Mouse (Mus musculus) layer of hippocampus, postnatal 36 days (tissue): ENCODE measurements around the gene Ybey. TPM values are rescaled to one million over a fixed set of nuclear protein-coding genes. Genes with fewer than 3 reads are reported as not detected.
A peak's percentile ranks its signal among the peaks of the same experiment; 100 is the strongest.

Experiments
- DNase-seq, 2 experiments: peaks; one replicate each; pipeline ENCODE4 v3.0.0; 2022
- total RNA-seq, 2 experiments: library from RNA; stranded (reverse); gene quantifications; 2 replicates each; pipeline ENCODE4 v1.2.3; 2021

Gene Ybey
- 1 to 10 TPM; 4.4 to 5.1 TPM for total RNA-seq

DNA sequence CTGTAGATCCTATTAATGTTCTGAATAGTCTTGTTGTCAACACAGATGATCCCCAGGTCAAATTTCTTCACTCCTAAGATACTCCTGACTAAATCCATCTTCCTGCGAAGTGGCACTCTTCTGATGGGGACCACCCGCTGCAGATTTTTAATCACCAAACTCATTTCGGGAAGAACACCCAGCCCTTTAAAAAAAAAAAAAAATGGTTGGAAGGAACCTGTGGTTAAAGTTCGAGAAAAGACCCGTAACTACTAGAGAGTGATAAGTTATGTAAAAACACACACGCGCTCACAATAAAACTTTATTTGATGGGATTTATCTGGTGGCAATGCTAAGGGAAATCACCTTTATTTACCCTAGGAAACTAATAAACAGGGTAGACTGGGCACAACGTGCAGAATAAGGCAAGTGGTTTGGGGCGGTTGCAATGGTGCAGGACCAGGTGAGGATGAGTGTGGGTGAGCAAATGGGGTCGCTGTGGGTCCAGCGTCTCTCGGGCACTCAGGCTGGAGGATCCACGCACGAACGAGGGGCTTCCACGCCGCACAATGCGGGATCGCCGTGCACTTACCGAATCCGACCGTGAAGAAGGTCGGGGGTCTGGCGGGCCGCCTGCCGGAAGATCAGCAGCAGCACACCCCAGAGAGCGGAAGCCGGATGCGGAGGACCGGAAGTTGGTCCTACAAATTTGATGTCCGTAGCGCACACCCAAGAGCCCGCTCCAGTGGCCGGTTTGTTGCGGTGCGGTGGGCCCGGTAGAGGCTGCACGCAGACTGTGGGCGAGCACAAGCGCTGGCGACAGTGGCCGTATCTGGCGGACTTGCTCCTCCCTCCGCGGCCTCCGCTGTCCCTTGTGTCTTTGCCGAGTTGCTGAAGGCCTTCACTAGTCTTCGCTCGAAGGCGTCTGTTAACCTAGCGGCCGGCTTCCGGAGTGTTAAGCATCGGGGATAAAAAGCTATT lies at the start of gene Ybey, which contains the start of gene Mcm3ap:
Gene Ybey (minus strand): TSS at position 912 of the 960 bp plus-strand sequence.
Gene Mcm3ap (plus strand): TSS at position 725 of the 960 bp plus-strand sequence.
- peak; percentile 88 for DNase-seq

DNA sequence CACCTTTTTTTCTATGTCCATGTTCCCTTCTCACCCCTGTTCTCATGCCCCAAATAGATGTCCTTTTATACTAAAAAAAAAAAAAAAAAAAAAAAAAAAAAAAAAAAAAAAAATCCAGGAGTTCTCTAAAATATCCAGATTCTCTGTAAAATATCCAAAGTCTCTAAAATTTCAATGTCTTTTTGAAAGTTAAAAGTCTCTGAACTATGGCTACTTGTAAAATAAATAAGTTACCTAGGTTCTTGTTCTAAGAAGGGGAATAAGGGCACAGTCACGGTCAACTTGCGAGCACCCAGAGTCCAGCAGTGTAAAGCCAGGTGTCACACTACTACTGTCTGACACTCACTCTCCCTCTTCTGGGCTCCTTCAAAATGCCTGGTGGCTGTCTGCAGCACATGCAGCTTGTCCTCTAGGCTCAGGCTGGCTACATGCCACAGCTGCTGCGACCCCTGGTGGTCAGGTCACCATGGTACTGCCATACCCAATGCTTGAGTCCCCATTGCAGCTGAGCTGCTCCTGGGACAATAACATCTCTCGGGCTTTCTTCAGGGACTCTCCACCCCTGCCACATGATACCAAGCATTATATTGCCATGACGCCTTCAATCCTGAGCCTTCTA lies 44.2 kb upstream of the Ybey start:
- peak; percentile 18 to 27 for DNase-seq

DNA sequence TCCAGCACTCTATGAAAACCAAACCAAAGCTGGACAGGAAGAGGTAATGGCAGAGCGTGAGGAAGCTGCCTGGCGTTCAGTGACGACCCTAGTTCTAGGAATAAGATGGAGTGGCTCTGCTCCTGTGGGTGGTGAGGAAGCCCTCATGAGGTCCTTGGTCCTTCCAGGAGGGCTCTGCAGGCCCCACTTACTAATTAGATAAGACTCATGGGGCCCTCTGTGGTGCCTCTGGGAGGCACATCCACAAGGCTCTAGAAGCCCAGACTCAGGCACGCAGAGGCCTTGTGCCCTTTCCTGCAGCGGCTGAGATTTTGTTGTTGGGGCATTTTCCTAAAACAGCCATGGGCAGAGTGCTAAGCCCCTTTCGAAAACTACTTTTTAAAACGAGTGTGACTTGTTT lies 37.0 kb upstream of the Ybey start:
- DNase-seq: no peak

GRCm38 (mm10) chr10:76504271-76504943 lies 35.5 kb upstream of the Ybey start:
- DNase-seq: no peak

GRCm38 (mm10) chr10:76497522-76497921 lies 28.6 kb upstream of the Ybey start:
- DNase-seq: no peak

GRCm38 (mm10) chr10:76496366-76496765 lies 27.5 kb upstream of the Ybey start:
- no peak for DNase-seq

DNA sequence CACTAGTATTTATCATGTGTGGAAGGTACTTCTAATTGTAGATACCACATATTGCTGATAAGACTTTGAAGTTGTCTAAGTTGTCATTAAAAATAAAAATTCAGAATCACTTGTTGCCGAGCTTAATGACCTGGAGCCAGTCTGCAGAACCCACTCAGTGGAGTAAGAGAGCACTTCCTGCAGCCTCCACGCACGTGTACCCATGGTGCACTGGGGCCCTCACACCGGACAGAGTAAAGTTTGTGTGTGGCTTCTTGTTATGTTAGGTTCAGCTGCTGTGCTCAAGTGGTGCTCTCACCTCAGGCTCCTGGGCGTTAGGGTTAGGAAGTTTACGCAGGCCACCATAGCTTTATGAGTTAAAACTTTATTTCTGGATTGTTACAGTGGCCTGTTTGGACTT lies 26.6 kb upstream of the Ybey start:
- no peak for DNase-seq

DNA sequence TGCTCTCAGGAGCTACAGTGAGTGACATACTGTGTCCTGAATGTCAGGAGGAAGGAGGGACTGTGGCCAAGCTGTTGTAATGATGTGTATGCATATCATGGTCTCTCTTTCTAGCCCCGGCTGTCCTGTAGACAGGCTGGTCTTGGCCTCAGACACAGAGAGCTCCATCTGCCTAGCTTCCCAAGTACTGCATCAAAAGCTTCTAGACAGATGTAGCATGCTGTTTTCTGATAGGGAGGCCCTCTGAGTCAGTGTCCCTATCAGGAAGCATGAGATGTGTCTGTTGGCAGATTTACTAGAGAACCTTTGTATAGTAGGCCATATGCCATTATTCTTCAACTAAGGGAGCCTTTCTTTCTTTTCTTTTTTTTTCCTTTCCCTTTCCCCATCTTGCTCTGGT lies 24.6 kb upstream of the Ybey start:
- no peak for DNase-seq

- no peak for DNase-seq
Observed at GRCm38 (mm10) chr10:76489205-76489604, 20.3 kb upstream of the Ybey start.

DNA sequence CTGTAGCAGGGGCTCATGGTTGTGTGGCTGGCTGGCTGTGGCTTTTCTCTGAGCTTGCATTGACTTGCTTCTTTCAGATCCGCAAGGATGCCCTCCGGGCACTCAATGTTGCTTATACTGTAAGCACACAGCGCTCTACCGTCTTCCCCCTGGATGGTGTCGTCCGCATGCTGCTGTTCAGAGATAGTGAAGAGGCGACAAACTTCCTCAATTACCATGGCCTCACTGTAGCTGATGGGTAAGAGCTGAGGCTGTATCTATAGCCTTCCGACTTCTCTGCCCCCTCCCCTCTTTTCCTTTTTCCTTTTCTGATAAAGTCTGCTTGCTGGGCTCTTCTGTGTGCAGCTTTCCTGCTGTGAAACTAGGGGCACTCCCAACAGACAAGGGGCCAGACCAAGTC lies 19.4 kb upstream of the Ybey start:
- DNase-seq: no peak

GRCm38 (mm10) chr10:76486302-76486701 lies 17.4 kb upstream of the Ybey start:
- no peak for DNase-seq

DNA sequence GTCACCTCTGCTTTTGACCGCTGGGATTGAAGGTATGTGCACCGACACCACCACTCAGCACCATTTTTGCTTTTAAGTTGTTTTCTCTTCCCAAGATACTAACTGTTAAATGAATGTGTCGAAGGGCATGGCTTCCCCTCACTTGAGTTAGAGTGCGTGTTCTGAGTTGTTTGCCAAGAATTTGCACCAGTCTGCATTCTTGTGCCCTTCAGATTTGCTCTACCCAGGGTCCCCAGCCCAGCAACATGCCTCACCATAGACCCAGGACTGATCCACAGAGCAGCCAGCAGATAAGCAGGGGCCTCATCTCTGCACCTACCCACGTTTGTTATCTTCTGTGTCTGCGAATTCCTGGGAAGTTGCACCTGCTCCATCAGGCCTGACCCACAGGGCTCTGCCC lies 12.6 kb upstream of the Ybey start:
- DNase-seq: no peak

DNA sequence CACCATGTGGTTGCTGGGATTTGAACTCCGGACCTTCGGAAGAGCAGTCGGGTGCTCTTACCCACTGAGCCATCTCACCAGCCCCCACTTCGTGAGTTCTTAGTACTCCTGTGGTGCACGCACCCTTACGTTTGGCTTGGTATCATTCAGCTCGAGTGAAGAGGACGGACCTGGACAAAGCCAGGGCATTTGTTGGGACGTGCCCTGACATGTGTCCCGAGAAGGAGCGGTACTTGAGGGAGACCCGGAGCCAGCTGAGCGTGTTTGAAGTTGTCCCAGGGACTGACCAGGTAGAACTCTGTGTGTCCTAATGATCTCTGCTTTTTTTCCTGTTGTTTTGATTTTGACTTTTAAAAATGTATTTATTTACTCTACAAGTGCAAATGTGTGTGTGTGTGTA lies 11.9 kb upstream of the Ybey start:
- DNase-seq: no peak

- DNase-seq: no peak
Observed at GRCm38 (mm10) chr10:76473759-76474158, 4.8 kb upstream of the Ybey start.

DNA sequence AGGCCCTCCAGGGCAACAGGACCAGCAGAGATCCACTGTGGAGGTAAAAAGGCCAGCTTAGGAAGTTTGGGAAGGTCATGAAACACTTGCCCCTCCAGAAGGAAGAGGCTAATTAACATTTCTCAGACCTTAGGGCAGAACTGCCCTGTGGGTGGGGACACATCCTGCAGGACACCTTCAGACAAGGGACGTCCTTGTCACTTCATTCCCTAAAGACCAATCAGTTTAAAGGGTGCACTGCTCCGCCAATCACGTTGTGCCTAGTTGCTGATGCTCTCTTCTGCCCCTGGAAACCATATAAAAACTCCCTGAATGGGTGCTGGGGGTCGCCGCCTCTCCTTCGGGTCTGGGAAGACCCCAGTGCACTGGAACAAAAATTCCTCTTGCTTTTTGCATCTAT lies 6.2 kb downstream of the Ybey start:
- DNase-seq: no peak

- no peak for DNase-seq
Observed at GRCm38 (mm10) chr10:76462312-76462711, 6.6 kb downstream of the Ybey start.

GRCm38 (mm10) chr10:76461255-76461654 lies 7.7 kb downstream of the Ybey start:
- no peak for DNase-seq

- DNase-seq: peak; percentile 25 to 45
Observed at GRCm38 (mm10) chr10:76455289-76455688, 13.6 kb downstream of the Ybey start.

- DNase-seq: no peak
Observed at GRCm38 (mm10) chr10:76448851-76449250, 20.1 kb downstream of the Ybey start, which contains the start of gene 2610028H24Rik. Gene 2610028H24Rik, plus strand, starts transcription at chr10:76449081.

- no peak for DNase-seq
Observed at GRCm38 (mm10) chr10:76447406-76448229, 21.3 kb downstream of the Ybey start.

- no peak for DNase-seq
Observed at GRCm38 (mm10) chr10:76445996-76446681, 22.8 kb downstream of the Ybey start.
